Mouse (Mus musculus): Measurements from ENCODE around the gene Adat3.
A peak's percentile ranks its signal among the peaks of the same experiment; 100 is the strongest.
"Not testable (repeated sequence)": the region's sequence is repeated elsewhere in the genome, so short reads cannot be mapped to it uniquely, and the experiment has no call there.

Gene Adat3

DNA sequence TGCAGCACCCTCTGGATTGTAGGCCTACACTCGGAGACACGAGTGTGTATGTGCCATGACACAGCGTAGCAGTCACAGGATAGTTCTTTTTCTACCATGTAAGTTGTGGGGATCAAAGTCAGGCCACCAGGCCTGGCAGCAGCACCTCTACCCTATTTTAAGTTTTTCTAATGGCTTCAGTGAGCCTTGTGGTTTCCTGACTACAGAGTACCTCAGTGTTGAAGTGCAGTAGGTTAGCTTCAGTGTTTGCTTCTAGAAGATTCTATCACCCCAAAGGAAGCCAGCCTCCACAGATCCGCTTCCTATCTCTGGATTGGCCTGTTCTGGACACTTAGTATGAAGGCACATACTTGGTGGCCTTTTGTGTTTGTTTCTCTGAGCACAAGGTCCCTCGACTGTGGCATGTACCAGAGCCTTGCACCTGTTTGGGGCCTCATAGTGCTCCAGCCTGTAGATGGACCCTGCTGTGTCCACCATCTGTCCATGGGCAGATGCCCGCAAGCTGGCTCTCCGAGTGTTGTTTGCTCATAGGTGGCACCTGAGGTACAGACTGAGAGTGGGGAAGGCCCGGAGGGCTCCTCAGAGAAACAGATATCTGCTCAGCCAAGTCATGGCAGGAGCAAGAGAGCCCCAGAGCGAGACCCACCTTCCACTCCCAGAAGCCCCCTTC is 7.6 kb downstream of the Adat3 start:
- no peak for DNase-seq (ENCODE audit: low spot score)

- DNase-seq (ENCODE audit: low spot score): no peak
These were observed 8.3 kb downstream of the Adat3 start for GRCm38 (mm10) chr10:80611024-80611423.

DNA sequence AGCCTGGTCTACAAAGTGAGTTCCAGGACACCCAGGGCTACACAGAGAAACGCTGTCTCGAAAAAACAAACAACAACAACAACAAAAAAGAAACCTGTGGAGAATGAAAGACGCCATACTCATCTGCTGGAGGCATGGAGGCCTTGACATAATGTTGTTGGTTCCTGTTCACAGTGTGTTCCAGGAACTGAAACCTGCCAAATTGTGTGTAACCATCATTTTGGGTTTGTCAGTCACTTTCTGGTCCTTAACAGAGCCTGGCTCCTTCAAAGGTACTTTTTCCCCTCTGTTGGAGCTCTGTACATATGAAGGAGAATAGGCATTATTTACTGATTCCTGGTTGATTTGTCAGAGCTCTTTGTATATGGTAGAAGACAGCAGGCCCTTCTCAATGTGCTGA is 9.2 kb downstream of the Adat3 start:
- no peak for DNase-seq (ENCODE audit: low spot score)

DNA sequence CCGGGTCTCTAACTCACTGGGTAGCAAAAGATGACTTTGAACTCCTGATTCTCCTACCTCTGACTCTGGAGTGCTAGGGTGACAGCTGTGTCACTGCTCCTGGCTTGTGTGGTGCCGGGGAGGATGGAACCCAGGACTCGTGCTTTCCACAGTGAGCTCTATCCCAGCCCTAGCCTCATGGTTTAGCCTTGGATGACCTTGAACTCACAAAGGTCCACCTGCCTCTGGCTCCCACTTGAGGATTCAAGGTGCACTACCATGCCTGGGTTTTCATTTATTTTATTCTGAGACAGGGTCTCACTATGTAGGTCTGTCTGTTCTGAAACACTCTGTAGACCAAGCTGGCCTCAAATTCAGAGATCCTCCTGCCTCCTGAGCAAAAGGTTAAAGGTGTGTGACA is 11.1 kb downstream of the Adat3 start:
- no peak for DNase-seq (ENCODE audit: low spot score)

- no peak for DNase-seq (ENCODE audit: low spot score)
These were observed 11.7 kb downstream of the Adat3 start for GRCm38 (mm10) chr10:80614351-80614750.

GRCm38 (mm10) chr10:80618181-80618580 is 15.5 kb downstream of the Adat3 start:
- no peak for DNase-seq (ENCODE audit: low spot score)

DNA sequence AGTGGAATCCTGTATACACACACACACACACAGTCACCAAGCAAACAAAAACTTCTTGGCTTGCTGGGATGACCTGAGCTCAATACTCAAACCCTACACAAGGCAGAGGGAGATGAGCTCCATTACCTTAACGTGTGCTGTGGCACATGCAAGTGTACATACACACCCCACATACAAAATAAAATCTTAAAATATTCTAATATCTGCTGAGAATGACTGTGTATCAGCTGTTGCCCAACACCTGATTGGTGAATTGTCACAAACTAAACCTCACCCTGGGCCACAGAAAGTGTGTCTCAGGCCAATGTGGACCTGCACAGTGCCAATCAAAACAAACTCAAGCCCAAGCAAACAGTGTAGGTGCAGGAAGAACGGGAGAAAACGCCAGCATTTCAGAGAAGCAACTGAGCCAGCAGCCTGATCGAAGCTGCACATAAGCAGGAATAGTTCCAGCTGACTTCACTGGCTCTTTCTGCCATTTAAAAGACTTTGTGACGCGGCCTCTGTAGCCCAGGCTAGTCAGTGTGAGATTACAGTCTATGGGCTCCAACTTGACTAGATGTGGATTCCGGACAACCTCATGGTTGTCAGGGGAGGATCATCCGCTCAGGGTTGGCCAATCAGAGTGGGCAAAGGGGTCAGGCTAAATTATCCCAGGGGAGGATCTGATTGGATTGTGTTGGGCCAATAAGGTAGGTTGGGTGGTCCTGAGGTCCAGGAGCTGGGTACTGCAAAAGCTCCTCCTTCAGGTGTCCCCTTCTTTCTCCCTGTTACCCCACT is 17.0 kb downstream of the Adat3 start:
- no peak for DNase-seq (ENCODE audit: low spot score)

DNA sequence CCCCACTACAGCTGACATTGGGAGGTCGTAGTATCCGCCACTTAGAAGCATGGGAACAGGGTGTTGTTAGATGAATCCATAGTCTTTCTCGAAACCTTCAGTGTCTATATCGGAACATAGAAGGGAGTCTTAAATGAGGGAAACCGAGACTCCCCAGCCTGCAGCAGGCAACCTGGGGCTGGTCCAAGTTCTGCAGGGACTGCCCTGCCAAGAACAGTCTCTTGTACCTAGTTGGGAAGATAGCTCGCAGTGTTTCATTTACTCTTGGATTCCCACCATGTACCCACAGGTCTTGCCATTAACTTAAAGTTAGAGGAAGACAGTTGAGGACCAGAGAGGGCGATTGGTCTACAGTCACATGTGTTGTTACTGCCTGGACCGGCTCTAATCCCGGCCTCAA is 17.7 kb downstream of the Adat3 start:
- DNase-seq (ENCODE audit: low spot score): no peak

GRCm38 (mm10) chr10:80620796-80621689 is 18.4 kb downstream of the Adat3 start:
- DNase-seq (ENCODE audit: low spot score): no peak

DNA sequence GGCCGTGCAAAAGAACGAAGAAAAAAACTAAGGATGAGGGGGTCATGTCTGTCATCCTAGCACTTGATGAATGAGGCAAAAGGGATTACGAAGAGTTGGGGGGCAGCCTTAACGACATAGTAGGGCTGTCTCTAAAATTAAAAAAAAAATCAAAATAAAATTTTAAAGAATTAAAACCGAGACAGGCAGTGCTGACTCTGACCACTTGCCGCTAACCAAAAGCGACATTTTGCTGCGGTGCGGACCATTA is 18.9 kb downstream of the Adat3 start:
- DNase-seq (ENCODE audit: low spot score): no peak

DNA sequence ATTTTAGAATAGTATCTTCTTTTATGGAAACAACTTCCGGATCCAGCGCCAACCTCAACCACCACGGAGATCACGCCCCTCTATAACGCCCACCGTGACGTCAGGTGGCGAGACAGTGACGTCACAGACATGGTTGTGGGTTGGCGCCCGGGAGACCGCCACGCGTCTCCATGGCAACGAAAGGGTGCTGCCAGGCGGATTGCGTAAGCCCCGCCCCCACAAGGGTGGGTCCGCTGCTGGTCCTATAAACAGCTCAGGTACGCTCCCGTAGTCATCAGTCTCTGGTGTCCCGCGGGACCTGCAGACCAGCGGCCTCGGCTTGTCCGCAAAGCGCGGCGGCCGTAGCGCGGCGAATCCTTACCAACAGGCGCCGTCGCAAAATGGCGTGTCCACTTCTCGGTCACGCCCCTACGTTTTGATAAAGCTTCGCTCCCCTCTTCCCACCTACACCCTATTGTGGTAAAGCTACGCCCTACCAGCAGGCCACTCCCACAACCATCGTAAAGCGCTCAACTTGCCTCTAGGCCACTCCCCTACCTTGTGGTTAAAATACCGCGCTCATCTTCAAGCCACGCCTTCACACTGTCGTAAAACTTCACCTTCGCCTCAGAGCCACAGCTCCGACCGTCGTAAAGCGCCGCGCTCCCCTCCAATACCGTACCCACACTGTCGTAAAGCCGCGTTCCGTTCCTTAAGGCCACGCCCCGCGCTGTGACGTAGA is 19.4 kb downstream of the Adat3 start:
- DNase-seq (ENCODE audit: low spot score): peak; percentile 100

DNA sequence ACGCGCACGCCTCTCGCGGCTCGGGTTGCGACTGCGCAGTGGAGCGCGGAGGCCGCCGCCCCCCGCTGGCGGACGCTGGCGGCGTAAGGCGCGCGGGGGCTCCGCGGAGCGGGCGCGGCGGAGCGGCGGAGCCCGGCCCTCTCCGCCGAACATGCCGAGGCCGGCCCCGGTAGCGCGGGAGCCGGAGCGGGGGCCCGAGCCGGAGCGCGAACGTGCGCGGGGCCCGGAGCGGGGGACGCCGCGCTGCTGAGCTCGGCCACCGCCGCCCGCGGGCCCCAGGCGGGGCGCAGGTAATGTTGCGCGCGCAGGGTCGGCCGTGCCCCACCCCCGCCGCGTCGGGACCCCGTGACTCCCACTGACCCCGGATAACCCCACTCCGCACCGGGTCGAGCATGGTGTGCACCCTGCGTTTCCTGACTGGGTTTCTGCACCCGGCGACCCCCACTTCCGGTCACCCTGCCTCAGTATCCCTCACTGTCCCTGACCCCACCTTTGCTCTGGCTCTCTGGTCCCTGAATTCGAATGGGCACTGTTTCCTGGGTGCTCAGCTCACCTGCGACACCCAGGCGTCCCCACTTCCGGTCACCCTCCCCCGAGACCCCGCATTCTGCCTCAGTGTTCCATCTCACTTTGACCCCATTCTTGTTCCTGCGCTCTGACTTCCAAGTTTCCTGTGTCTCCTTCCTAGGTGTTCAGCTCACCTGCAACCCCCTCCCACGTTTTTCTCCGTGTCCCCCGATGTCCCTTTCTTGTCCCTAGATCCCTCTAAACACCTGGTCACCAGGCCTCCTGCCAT is 20.2 kb downstream of the Adat3 start, which contains the start of gene Csnk1g2:
TSS of gene Csnk1g2 (plus strand) at position 178 of the 796 bp plus-strand sequence.
- peak; percentile 75 for DNase-seq (ENCODE audit: low spot score)

- DNase-seq (ENCODE audit: low spot score): peak; percentile 77
These were observed 20.9 kb downstream of the Adat3 start for GRCm38 (mm10) chr10:80623457-80624191.

DNA sequence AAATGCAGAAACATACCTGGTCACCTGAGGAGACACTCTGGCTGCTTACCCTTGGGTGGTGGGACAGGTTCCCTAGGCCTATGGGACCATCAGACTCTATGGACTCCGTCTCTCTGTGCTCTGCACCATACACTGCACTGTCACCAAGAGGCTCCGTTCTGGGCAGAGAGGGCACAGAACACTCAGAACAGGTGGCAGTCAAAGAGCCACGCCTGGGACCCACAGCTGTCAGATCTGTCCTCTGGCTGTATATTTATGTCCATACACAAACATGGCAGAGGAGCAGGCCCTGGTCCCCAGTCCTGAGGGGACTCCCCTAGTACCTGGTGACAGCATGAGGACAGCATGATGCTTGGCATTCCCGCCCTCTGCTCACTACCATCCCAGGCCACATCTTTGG is 23.1 kb downstream of the Adat3 start:
- no peak for DNase-seq (ENCODE audit: low spot score)

GRCm38 (mm10) chr10:80627685-80628084 is 25.0 kb downstream of the Adat3 start:
- peak; percentile 39 for DNase-seq (ENCODE audit: low spot score)

- no peak for DNase-seq (ENCODE audit: low spot score)
These were observed 26.2 kb downstream of the Adat3 start for GRCm38 (mm10) chr10:80628925-80629324.

- peak; percentile 76 for DNase-seq (ENCODE audit: low spot score)
These were observed 32.7 kb downstream of the Adat3 start for GRCm38 (mm10) chr10:80635345-80635744.

DNA sequence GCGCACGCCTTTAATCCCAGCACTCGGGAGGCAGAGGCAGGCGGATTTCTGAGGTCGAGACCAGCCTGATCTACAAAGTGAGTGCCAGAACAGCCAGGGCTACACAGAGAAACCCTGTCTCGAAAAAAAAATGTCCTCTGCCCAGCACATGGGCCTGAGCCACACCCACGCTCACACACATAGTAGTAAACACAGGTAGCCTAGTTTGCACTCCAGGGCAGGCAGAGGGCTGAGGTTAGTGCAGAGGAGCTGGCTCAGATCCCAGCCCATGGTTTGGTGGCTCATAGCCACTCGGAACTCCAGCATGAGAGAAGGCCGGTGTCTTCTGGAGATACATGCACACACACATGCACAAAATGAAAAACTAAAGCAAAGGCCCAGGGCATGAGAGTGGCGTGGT is 44.3 kb downstream of the Adat3 start:
- DNase-seq (ENCODE audit: low spot score): no peak

DNA sequence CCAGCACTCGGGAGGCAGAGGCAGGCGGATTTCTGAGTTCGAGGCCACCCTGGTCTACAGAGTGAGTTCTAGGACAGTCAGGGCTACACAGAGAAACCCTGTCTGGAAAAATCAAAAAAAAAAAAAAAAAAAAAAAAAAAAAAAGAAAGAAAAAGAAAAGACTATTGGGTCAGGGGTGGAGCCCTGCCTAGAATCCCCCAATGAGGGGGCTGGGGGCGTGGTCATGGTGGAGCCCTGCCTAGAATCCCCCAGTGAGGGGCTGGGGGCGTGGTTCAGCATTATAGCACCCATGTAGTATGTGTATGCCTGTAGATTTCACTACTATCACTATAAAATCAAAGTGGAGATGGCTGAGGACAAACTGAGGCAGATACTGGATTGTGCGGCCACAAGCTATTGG is 47.2 kb downstream of the Adat3 start:
- DNase-seq (ENCODE audit: low spot score): not testable (repeated sequence)

DNA sequence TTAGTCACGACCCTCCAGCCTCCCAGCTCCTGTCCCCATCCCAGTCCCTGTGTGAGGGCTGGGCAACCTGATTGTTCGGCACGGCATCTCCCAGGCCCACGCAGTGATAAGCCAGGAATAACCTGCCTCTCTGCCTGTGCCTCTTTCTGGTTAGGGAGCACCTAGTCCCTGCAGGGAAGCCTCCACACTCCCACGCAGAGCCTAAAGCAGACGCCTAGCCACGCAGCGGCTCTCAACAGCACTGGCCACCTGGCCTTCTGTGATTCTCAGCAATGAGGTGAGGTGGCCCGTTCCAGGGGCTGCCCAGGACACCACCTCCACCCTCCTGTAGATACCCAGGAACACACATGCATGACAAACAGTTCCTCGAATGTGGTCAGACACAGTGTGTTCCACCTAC is 47.7 kb downstream of the Adat3 start:
- DNase-seq (ENCODE audit: low spot score): no peak

All from yolk sac, embryonic 10.5 days (tissue).